Mouse (Mus musculus): Measurements from ENCODE around the gene Tepsin. TPM values are rescaled to one million over a fixed set of nuclear protein-coding genes. Genes with fewer than 3 reads are reported as not detected.

The Tepsin gene
- polyA plus RNA-seq, 1 experiment from 2014 or later = 14.2 TPM

- no peak for ATAC-seq (ENCODE audit: borderline replicate concordance, extremely low read depth, low FRiP score, low TSS enrichment)
- Histone ChIP-seq H3K4me1 (peaks cover 4% of the 10 kb centered on the region), H3K9ac (no peak overlapping the region), H3K4me2 (no peak overlapping the region), H3K36me3 (peaks cover 57% of the 10 kb centered on the region), H3K9me3 (no peaks in the 10 kb centered on the region), H3K4me3 (no peak overlapping the region), H3K27ac (no peak overlapping the region), H3K27me3 (no peaks in the 10 kb centered on the region)
- WGBS = 89% methylated on average over 7 of the region's 7 CpGs
Observed at GRCm38 (mm10) chr11:120129281-120129680, 30.8 kb upstream of the Tepsin start.

DNA sequence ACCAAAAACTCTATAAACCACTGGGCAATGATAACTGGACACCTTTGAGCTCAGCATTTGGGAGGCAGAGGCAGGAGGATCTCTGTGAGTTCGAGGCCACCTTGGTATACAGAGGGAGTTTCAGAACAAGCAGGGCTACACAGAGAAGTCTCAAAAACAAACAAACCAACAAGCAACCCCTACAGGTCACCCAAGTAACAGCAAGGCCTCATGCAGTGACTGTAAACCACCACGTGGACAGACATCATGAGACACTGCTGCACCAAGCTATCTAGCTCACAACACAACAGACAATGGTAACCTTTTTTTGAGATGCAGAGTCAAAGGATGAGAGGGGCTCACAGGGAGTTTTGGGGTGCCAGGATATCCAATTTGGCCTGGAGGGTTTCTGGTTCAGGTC, 28.3 kb upstream of the Tepsin start:
- Histone ChIP-seq H3K4me3 (no peak overlapping the region), H3K9me3 (no peaks in the 10 kb centered on the region), H3K9ac (no peak overlapping the region), H3K36me3 (peaks cover 46% of the 10 kb centered on the region), H3K4me2 (no peak overlapping the region), H3K4me1 (no peaks in the 10 kb centered on the region), H3K27me3 (no peaks in the 10 kb centered on the region), H3K27ac (no peak overlapping the region)
- WGBS = 80% methylated on average over 2 of the region's 2 CpGs
- no peak for ATAC-seq (ENCODE audit: borderline replicate concordance, extremely low read depth, low FRiP score, low TSS enrichment)

DNA sequence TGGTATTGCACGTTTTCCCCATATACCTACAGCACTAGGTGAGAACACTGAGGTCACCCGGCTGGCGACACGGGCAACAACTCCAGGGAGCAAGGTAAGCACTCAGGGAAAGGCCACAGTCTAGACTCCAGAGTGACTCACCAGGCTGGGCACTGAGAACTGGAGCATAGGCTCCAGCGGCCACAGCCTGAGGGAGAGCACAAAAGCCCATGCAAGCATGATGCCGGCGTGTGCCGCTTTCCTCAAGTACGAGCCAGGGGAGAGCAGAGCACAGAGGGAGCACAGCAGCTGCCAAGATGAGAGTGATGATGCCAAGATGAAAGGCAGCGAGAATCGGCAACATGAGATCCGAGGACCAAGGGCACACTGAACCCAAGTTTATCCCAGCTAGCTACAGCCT, 23.6 kb upstream of the Tepsin start:
- no peak overlapping the region for H3K27ac ChIP-seq
- H3K9me3 ChIP-seq = no peaks in the 10 kb centered on the region
- no peak overlapping the region for H3K4me3 ChIP-seq
- no peaks in the 10 kb centered on the region for H3K4me1 ChIP-seq
- no peak overlapping the region for H3K9ac ChIP-seq
- no peaks in the 10 kb centered on the region for H3K27me3 ChIP-seq
- H3K4me2 ChIP-seq = no peak overlapping the region
- ATAC-seq (ENCODE audit: borderline replicate concordance, extremely low read depth, low FRiP score, low TSS enrichment) = no peak
- peaks cover 29% of the 10 kb centered on the region for H3K36me3 ChIP-seq
- 81% methylated on average over 12 of the region's 12 CpGs for WGBS

DNA sequence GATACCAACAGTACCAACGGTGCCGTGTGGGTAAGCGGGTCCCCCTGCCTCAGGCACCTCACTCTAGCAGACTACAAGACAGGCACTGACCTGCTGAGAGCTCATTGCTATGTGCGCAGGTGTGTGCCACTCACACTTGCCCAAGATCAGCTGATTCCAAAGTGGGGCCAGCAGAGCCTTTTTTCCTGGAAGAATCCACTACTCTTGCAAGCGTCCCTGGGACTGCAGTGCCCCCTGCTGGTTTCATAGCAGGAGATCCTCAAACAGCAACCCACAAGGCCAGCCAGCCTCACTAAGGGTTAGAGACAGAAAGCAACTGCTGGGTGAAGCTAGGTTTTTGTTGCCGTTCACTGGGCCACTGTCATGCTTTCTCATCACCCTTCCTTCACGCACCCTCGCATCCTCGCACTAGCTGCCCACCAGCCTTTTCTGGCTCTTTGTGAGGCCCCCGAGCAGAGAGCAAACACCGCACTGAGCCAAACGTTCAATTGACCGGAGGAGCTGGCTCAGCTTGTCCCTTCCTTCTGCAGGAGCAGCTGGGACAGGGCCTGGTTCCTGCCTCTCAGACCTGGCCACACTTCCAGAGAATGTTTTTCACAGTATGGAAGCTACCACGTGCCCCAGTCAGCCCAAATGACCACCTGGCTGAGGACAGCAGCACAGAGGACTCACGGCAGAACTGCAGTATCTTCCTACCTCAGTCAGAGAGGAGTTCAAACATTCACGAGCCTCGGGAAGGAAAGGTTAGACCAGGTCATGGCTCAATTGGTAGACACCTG, 22.3 kb upstream of the Tepsin start:
- no peak overlapping the region for H3K4me2 ChIP-seq
- no peak overlapping the region for H3K27ac ChIP-seq
- H3K27me3 ChIP-seq = no peaks in the 10 kb centered on the region
- no peak overlapping the region for H3K4me3 ChIP-seq
- ATAC-seq (ENCODE audit: borderline replicate concordance, extremely low read depth, low FRiP score, low TSS enrichment) = no peak
- H3K9me3 ChIP-seq = no peaks in the 10 kb centered on the region
- no peak overlapping the region for H3K9ac ChIP-seq
- peaks cover 28% of the 10 kb centered on the region for H3K36me3 ChIP-seq
- 71% methylated on average over 17 of the region's 17 CpGs for WGBS
- H3K4me1 ChIP-seq = no peaks in the 10 kb centered on the region

- WGBS = 80% methylated on average over 10 of the region's 10 CpGs
- Histone ChIP-seq H3K36me3 (peaks cover 34% of the 10 kb centered on the region), H3K9me3 (no peaks in the 10 kb centered on the region), H3K27me3 (no peaks in the 10 kb centered on the region), H3K4me1 (no peaks in the 10 kb centered on the region), H3K9ac (no peak overlapping the region), H3K27ac (no peak overlapping the region), H3K4me3 (no peak overlapping the region), H3K4me2 (no peak overlapping the region)
- no peak for ATAC-seq (ENCODE audit: borderline replicate concordance, extremely low read depth, low FRiP score, low TSS enrichment)
Observed at GRCm38 (mm10) chr11:120119936-120120541, 21.5 kb upstream of the Tepsin start.

- H3K9me3 ChIP-seq = no peaks in the 10 kb centered on the region
- no peak overlapping the region for H3K9ac ChIP-seq
- H3K4me1 ChIP-seq = no peaks in the 10 kb centered on the region
- H3K36me3 ChIP-seq = peaks cover 42% of the 10 kb centered on the region
- H3K4me3 ChIP-seq = no peak overlapping the region
- no peak for ATAC-seq (ENCODE audit: borderline replicate concordance, extremely low read depth, low FRiP score, low TSS enrichment)
- H3K4me2 ChIP-seq = no peak overlapping the region
- WGBS = 93% methylated on average over 7 of the region's 7 CpGs
- H3K27ac ChIP-seq = no peak overlapping the region
- H3K27me3 ChIP-seq = no peaks in the 10 kb centered on the region
Observed at GRCm38 (mm10) chr11:120119108-120119507, 20.6 kb upstream of the Tepsin start.

GRCm38 (mm10) chr11:120117626-120118025, 19.1 kb upstream of the Tepsin start:
- Histone ChIP-seq H3K4me1 (no peaks in the 10 kb centered on the region), H3K36me3 (peaks cover 45% of the 10 kb centered on the region), H3K9ac (no peak overlapping the region), H3K4me2 (no peak overlapping the region), H3K27me3 (no peaks in the 10 kb centered on the region), H3K4me3 (no peak overlapping the region), H3K9me3 (no peaks in the 10 kb centered on the region), H3K27ac (no peak overlapping the region)
- no peak for ATAC-seq (ENCODE audit: borderline replicate concordance, extremely low read depth, low FRiP score, low TSS enrichment)
- 79% methylated on average over 2 of the region's 2 CpGs for WGBS

DNA sequence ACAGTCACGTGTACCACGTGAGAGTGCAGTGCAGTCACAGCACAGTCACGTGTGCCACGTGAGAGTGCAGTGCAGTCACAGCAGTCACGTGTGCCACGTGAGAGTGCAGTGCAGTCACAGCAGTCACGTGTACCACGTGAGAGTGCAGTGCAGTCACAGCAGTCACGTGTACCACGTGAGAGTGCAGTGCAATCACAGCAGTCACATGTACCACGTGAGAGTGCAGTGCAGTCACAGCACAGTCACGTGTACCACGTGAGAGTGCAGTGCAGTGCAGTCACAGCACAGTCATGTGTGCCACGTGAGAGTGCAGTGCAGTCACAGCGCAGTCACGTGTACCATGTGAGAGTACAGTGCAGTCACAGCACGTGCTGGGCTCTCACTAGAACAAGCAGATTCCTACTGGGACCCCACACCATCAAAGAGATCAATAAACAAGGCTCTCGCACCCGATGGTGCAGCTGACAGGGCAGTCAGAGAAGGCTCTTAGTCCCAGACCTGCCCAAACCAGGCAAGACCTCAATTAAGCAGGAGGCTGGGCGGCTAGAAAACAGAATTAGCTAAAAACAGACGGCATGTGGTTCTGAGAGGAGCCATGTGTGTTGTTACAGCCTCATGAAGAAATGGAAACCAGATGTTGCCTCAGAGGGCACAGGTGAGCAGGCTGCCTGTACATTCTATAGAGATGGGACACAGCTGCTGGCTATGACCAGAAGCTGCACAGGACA, 16.1 kb upstream of the Tepsin start:
- peaks cover 48% of the 10 kb centered on the region for H3K36me3 ChIP-seq
- no peak overlapping the region for H3K9ac ChIP-seq
- no peaks in the 10 kb centered on the region for H3K9me3 ChIP-seq
- 91% methylated on average over 21 of the region's 21 CpGs for WGBS
- no peak for ATAC-seq (ENCODE audit: borderline replicate concordance, extremely low read depth, low FRiP score, low TSS enrichment)
- H3K4me2 ChIP-seq = no peak overlapping the region
- no peak overlapping the region for H3K4me3 ChIP-seq
- H3K27me3 ChIP-seq = no peaks in the 10 kb centered on the region
- 0 out of 2 replicates have a peak, but pooled peaks cover 2% of the 10 kb centered on the region for H3K4me1 ChIP-seq
- no peak overlapping the region for H3K27ac ChIP-seq

DNA sequence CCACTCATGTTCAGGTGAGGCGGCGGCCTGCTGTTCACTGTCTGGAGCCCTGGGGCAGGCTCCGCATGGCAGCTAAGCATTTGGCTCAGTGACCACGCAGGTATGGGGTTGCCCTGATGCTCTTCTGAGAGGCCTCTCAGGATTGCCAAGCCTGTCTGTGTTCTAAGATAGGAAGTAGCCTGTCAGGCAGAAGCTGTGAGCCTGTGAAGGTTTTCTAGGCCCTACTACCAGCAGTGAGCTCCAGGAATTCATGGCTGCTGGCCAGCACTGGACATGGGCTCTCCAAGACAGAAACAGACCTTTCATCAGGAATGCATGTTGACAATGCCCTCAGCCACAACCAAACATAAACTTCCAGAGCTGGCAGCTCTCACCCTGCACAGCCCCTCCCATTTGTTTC, 13.6 kb upstream of the Tepsin start:
- Histone ChIP-seq H3K4me3 (no peak overlapping the region), H3K36me3 (peaks cover 54% of the 10 kb centered on the region), H3K9me3 (no peaks in the 10 kb centered on the region), H3K4me1 (0 out of 2 replicates have a peak, but pooled peaks cover 2% of the 10 kb centered on the region), H3K9ac (no peak overlapping the region), H3K27ac (no peak overlapping the region), H3K27me3 (no peaks in the 10 kb centered on the region), H3K4me2 (no peak overlapping the region)
- ATAC-seq (ENCODE audit: borderline replicate concordance, extremely low read depth, low FRiP score, low TSS enrichment) = no peak
- WGBS = 88% methylated on average over 4 of the region's 4 CpGs

DNA sequence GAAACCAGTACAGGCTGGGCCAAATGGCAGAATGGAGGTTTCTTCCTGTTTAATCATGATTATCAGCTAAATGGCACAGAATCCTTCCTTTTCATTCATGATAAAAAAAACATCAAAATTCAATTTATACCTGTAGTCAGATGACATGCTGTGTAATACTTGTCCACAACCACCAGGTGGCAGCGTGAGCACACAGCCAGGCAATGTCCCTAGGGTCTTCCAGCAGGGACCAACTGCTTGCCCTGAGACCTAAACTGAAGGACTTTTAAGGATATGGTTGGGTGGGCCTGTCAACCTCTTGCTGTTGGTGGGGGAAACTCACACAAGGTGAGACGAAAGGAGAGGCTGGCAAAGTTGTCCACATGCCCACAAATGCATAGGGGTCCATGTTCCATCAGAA, 12.5 kb upstream of the Tepsin start:
- Histone ChIP-seq H3K27ac (no peak overlapping the region), H3K4me1 (0 out of 2 replicates have a peak, but pooled peaks cover 2% of the 10 kb centered on the region), H3K9me3 (no peaks in the 10 kb centered on the region), H3K4me3 (no peak overlapping the region), H3K4me2 (no peak overlapping the region), H3K27me3 (no peaks in the 10 kb centered on the region), H3K9ac (no peak overlapping the region), H3K36me3 (peaks cover 53% of the 10 kb centered on the region)
- ATAC-seq (ENCODE audit: borderline replicate concordance, extremely low read depth, low FRiP score, low TSS enrichment) = no peak
- 6% methylated on average over 2 of the region's 2 CpGs for WGBS

- Histone ChIP-seq H3K4me1 (0 out of 2 replicates have a peak, but pooled peaks cover 2% of the 10 kb centered on the region), H3K36me3 (peaks cover 54% of the 10 kb centered on the region), H3K4me2 (no peak overlapping the region), H3K9me3 (no peaks in the 10 kb centered on the region), H3K27ac (no peak overlapping the region), H3K27me3 (no peaks in the 10 kb centered on the region), H3K4me3 (no peak overlapping the region), H3K9ac (no peak overlapping the region)
- WGBS = 55% methylated on average over 7 of the region's 7 CpGs
- no peak for ATAC-seq (ENCODE audit: borderline replicate concordance, extremely low read depth, low FRiP score, low TSS enrichment)
Observed at GRCm38 (mm10) chr11:120110554-120110953, 12.0 kb upstream of the Tepsin start.
